Mouse (Mus musculus): ENCODE measurements around the gene Cflar. TPM values are rescaled to one million over a fixed set of nuclear protein-coding genes. Genes with fewer than 3 reads are reported as not detected.
A peak's percentile ranks its signal among the peaks of the same experiment; 100 is the strongest.

Cflar gene
- polyA plus RNA-seq, 1 experiment from 2014 or later: 28.9 TPM

DNA sequence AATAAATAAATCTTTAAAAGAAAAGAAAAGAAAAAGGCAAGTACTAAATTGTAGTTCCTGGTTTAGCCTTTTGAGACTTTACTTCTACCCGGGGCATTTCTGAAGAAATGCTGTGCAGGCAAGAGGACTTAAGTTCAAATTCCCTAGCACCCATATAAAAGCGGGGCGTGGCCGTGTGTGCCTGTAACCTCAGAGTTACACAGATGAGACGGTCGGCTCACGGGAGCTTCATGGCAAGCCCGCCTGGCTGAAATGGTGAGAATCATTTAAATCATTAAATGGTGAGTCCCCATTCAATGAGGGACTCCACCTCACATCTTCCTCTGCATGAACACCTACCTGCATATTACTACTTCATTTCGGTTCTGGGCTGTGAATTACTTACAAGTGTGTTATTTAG is 58.4 kb downstream of the Cflar start:
- no peak for TF ChIP-seq CTCF (IDR thresholded peaks at IDR 0.05; ENCODE audit: low read depth)
- Histone ChIP-seq H3K9ac (ENCODE audit: low read depth, low read length) (no peak overlapping the region), H3K27ac (ENCODE audit: low read depth, low read length) (no peak overlapping the region), H3K36me3 (ENCODE audit: control insufficient read depth, insufficient read depth) (no peaks in the 10 kb centered on the region), H3K27me3 (replicated peaks; ENCODE audit: control insufficient read depth, insufficient read depth, low read length) (no peaks in the 10 kb centered on the region), H3K4me3 (ENCODE audit: low read depth, low read length) (no peak overlapping the region), H3K4me2 (replicated peaks; ENCODE audit: low read depth) (peak overlapping the region; percentile 46), H3K9me3 (ENCODE audit: control insufficient read depth) (no peaks in the 10 kb centered on the region), H3K4me1 (replicated peaks; ENCODE audit: control insufficient read depth, insufficient read depth, low read length) (no peaks in the 10 kb centered on the region)
- ATAC-seq: no peak
- WGBS: 37% methylated on average over 9 of the region's 9 CpGs

- TF ChIP-seq CTCF (IDR thresholded peaks at IDR 0.05; ENCODE audit: low read depth): peak; percentile 72
- H3K36me3 ChIP-seq (ENCODE audit: control insufficient read depth, insufficient read depth): no peaks in the 10 kb centered on the region
- H3K4me2 ChIP-seq (replicated peaks; ENCODE audit: low read depth): peak overlapping the region; percentile 46
- H3K4me1 ChIP-seq (replicated peaks; ENCODE audit: control insufficient read depth, insufficient read depth, low read length): no peaks in the 10 kb centered on the region
- H3K4me3 ChIP-seq (ENCODE audit: low read depth, low read length): no peak overlapping the region
- 26% methylated on average over 7 of the region's 7 CpGs for WGBS
- H3K27me3 ChIP-seq (replicated peaks; ENCODE audit: control insufficient read depth, insufficient read depth, low read length): no peaks in the 10 kb centered on the region
- ATAC-seq: 0 out of 2 replicates have a peak, but pooled peaks have one; percentile 10
- no peak overlapping the region for H3K27ac ChIP-seq (ENCODE audit: low read depth, low read length)
- H3K9me3 ChIP-seq (ENCODE audit: control insufficient read depth): no peaks in the 10 kb centered on the region
- no peak overlapping the region for H3K9ac ChIP-seq (ENCODE audit: low read depth, low read length)
Observed at GRCm38 (mm10) chr1:58770111-58770720, 58.9 kb downstream of the Cflar start.

DNA sequence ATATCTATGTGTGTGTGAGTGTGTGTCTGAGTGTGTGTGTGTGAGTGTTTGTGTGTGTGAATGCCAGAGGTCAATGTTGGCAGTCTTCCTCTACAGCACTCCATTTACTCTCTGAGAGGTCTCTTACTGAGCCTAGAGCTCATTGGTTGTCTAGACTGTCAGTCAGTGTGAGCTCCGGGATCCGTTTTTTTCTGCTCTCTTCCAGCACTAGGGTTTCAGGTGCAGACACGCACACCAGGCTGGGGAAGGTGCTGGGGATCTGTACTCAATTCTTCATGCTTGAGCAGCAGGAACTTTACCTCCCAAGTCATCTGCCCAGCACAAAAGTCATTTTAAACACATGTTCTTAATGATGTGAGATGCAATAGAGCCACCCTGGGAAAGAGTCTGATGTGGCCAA is 60.8 kb downstream of the Cflar start:
- Histone ChIP-seq H3K27me3 (replicated peaks; ENCODE audit: control insufficient read depth, insufficient read depth, low read length) (no peaks in the 10 kb centered on the region), H3K27ac (ENCODE audit: low read depth, low read length) (no peak overlapping the region), H3K4me3 (ENCODE audit: low read depth, low read length) (no peak overlapping the region), H3K9ac (ENCODE audit: low read depth, low read length) (no peak overlapping the region), H3K4me2 (replicated peaks; ENCODE audit: low read depth) (no peak overlapping the region), H3K4me1 (replicated peaks; ENCODE audit: control insufficient read depth, insufficient read depth, low read length) (no peaks in the 10 kb centered on the region), H3K36me3 (ENCODE audit: control insufficient read depth, insufficient read depth) (no peaks in the 10 kb centered on the region), H3K9me3 (ENCODE audit: control insufficient read depth) (no peaks in the 10 kb centered on the region)
- no peak for ATAC-seq
- 83% methylated on average over 3 of the region's 3 CpGs for WGBS
- TF ChIP-seq CTCF (IDR thresholded peaks at IDR 0.05; ENCODE audit: low read depth): no peak

DNA sequence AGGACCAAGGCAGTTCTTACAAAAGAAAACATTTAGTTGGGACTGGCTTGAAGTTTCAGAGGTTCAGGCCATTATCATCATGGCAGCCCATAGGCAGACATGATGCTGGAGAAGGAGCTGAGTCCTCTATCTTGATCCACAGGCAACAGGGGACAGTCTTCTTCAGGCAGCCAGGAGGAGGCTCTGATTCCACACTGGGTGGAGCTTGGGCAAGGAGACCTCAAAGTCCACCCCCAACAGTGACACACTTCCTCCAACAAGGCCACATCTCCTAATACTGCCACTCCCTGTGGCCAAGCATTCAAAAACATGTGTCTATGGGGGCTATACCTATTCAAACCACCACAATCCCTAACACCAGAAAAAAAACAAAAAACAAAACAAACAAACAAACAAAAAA is 62.0 kb downstream of the Cflar start:
- Histone ChIP-seq H3K36me3 (ENCODE audit: control insufficient read depth, insufficient read depth) (no peaks in the 10 kb centered on the region), H3K27me3 (replicated peaks; ENCODE audit: control insufficient read depth, insufficient read depth, low read length) (no peaks in the 10 kb centered on the region), H3K9me3 (ENCODE audit: control insufficient read depth) (no peaks in the 10 kb centered on the region), H3K27ac (ENCODE audit: low read depth, low read length) (no peak overlapping the region), H3K9ac (ENCODE audit: low read depth, low read length) (no peak overlapping the region), H3K4me1 (replicated peaks; ENCODE audit: control insufficient read depth, insufficient read depth, low read length) (no peaks in the 10 kb centered on the region), H3K4me2 (replicated peaks; ENCODE audit: low read depth) (no peak overlapping the region), H3K4me3 (ENCODE audit: low read depth, low read length) (no peak overlapping the region)
- peak; percentile 33 for TF ChIP-seq CTCF (IDR thresholded peaks at IDR 0.05; ENCODE audit: low read depth)
- no peak for ATAC-seq

DNA sequence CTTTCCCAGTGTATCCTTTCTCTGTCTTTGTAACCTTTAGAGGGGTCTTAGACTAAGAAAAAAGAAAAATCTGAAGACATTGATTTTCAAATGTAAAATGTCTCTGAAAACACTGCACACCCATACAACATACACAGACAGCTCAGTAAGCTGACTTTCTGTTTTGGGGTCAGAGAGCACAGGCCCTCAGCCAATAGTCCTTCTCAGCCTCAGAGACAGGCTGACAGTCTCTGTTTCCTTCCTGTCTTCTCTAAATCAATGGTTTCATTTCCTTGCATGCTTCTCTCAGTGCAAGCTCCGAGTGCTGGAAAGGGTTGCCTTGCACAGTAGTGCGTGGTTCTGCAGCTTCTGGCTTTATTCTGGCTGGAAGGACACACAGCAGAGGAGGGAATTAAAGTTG is 62.6 kb downstream of the Cflar start:
- Histone ChIP-seq H3K4me2 (replicated peaks; ENCODE audit: low read depth) (no peak overlapping the region), H3K9me3 (ENCODE audit: control insufficient read depth) (no peaks in the 10 kb centered on the region), H3K4me3 (ENCODE audit: low read depth, low read length) (no peak overlapping the region), H3K36me3 (ENCODE audit: control insufficient read depth, insufficient read depth) (no peaks in the 10 kb centered on the region), H3K9ac (ENCODE audit: low read depth, low read length) (no peak overlapping the region), H3K4me1 (replicated peaks; ENCODE audit: control insufficient read depth, insufficient read depth, low read length) (no peaks in the 10 kb centered on the region), H3K27ac (ENCODE audit: low read depth, low read length) (0 out of 2 replicates have a peak overlapping the region, but pooled peaks have one; percentile 21), H3K27me3 (replicated peaks; ENCODE audit: control insufficient read depth, insufficient read depth, low read length) (no peaks in the 10 kb centered on the region)
- TF ChIP-seq CTCF (IDR thresholded peaks at IDR 0.05; ENCODE audit: low read depth): no peak
- no peak for ATAC-seq
- WGBS: 67% methylated on average over 2 of the region's 2 CpGs

GRCm38 (mm10) chr1:58775361-58775760 is 64.1 kb downstream of the Cflar start:
- Histone ChIP-seq H3K9me3 (ENCODE audit: control insufficient read depth) (no peaks in the 10 kb centered on the region), H3K4me3 (ENCODE audit: low read depth, low read length) (no peak overlapping the region), H3K27ac (ENCODE audit: low read depth, low read length) (no peak overlapping the region), H3K4me1 (replicated peaks; ENCODE audit: control insufficient read depth, insufficient read depth, low read length) (no peaks in the 10 kb centered on the region), H3K27me3 (replicated peaks; ENCODE audit: control insufficient read depth, insufficient read depth, low read length) (no peaks in the 10 kb centered on the region), H3K36me3 (ENCODE audit: control insufficient read depth, insufficient read depth) (no peaks in the 10 kb centered on the region), H3K4me2 (replicated peaks; ENCODE audit: low read depth) (no peak overlapping the region), H3K9ac (ENCODE audit: low read depth, low read length) (no peak overlapping the region)
- no peak for ATAC-seq
- no peak for TF ChIP-seq CTCF (IDR thresholded peaks at IDR 0.05; ENCODE audit: low read depth)
- WGBS: 92% methylated on average over 5 of the region's 5 CpGs

DNA sequence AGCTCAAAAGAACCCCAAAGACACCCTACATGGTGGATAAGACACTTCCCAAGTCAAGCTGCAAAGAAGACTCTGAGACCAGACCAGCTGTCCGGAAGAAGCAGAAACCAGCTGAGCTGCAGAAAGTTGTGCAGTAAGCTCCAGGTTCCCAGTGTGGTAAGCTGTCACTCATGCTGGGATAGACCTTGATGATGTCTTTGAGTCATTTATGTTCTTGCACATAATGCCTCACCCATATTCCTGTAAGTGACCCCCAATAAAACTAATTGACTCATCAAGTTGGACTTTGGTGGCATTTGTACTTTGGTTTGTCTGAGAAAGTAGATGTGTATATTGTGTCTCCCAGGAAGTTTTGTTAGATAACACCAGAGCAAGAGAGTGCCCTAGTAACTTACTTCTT is 66.3 kb downstream of the Cflar start:
- Histone ChIP-seq H3K9me3 (ENCODE audit: control insufficient read depth) (no peaks in the 10 kb centered on the region), H3K4me1 (replicated peaks; ENCODE audit: control insufficient read depth, insufficient read depth, low read length) (no peaks in the 10 kb centered on the region), H3K9ac (ENCODE audit: low read depth, low read length) (no peak overlapping the region), H3K27ac (ENCODE audit: low read depth, low read length) (peak overlapping the region; percentile 42), H3K36me3 (ENCODE audit: control insufficient read depth, insufficient read depth) (no peaks in the 10 kb centered on the region), H3K4me3 (ENCODE audit: low read depth, low read length) (no peak overlapping the region), H3K27me3 (replicated peaks; ENCODE audit: control insufficient read depth, insufficient read depth, low read length) (no peaks in the 10 kb centered on the region), H3K4me2 (replicated peaks; ENCODE audit: low read depth) (no peak overlapping the region)
- TF ChIP-seq CTCF (IDR thresholded peaks at IDR 0.05; ENCODE audit: low read depth): no peak
- 37% methylated on average over 1 of the region's 1 CpGs for WGBS
- ATAC-seq: peak; percentile 98

Measured in intestine, postnatal 0 days (tissue).